Mouse (Mus musculus) monocyte, adult 5-6 weeks (primary cell): Measurements from ENCODE around the gene Sap25. TPM values are rescaled to one million over a fixed set of nuclear protein-coding genes. Genes with fewer than 3 reads are reported as not detected.

Source experiments
- ATAC-seq: fragments of 153-309, 156-312 bp; replicated peaks from 2 replicates; pipeline ENCODE4 v1.8.0; 2017; ENCODE audit warnings: mild to moderate bottlenecking; ENCODE audit not compliant: low TSS enrichment, insufficient number of reproducible peaks, severe bottlenecking, poor library complexity, low FRiP score
- total RNA-seq: library from RNA; stranded (forward); fragments of 200-1000, 200-491, 200-594 nt; gene quantifications from 3 replicates; pipeline ENCODE4 v1.2.3, GENCODE M21; 2017

Gene Sap25
- total RNA-seq, 1 experiment from 2014 or later = 21.8 TPM

DNA sequence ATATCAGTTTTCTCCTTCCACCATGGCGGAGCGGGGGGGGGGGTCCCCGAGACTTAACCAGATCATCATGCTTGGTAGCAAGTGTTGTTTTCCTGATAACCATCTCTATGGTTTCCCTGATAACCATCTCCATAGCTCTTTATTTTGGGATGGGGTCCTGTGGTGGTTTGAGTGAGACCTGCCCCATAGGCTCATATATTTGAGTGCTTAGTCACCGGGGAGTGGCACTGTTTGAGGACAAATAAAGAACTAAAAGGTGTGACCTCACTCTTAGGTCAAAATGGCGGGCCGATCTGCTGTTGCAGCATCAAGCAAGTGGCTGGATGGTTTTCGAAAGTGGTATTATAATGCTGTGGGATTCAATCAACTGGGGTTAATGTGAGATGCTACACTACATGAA, 25.8 kb upstream of the Sap25 start:
- ATAC-seq = no peak

DNA sequence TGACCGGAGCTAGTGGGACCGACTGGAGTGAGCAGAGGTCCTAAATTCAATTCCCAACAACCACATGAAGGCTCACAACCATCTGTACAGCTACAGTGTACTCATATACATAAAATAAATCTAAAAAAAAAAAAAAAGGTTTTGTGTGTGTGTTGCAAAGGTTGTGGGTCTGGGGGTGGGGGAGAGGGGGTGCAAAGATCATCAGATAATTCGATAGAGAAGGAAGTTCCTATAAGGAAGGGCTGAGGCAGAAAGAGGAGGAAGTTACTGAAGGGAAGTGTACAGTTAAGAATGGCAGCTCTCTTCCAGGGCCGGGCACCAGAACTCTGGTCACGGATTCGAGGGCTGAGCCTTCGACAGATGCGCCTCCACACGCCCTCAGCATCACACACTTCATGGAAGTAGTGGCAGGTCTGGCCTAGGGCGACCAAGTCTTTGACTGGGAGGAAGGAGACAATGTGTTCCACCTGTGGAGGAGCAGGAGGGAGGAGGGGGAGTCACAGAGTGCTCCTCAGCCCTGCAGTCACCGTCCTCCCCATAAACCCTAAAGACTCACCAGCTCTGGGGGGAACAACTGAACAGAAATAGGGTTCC, 17.1 kb upstream of the Sap25 start:
- ATAC-seq = peak; percentile 34

DNA sequence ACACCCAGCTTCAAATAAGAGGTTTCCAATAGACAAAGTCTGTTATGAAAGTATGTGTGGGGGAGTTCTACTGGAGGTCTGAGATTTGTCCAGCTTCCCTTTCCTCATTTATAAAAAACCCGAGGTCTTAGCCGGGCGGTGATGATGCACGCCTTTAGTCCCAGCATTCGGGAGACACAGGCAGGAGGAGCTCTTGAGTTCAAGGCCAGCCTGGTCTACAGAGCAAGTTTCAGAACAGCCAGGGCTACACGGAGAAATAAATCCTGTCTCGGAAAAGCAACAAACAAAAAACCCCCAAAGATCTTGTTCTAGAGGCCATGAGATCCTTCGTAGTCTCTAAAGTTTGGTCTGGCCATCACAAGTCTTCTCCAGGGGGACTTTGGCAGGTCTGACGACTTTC, 13.1 kb upstream of the Sap25 start:
- ATAC-seq = no peak

DNA sequence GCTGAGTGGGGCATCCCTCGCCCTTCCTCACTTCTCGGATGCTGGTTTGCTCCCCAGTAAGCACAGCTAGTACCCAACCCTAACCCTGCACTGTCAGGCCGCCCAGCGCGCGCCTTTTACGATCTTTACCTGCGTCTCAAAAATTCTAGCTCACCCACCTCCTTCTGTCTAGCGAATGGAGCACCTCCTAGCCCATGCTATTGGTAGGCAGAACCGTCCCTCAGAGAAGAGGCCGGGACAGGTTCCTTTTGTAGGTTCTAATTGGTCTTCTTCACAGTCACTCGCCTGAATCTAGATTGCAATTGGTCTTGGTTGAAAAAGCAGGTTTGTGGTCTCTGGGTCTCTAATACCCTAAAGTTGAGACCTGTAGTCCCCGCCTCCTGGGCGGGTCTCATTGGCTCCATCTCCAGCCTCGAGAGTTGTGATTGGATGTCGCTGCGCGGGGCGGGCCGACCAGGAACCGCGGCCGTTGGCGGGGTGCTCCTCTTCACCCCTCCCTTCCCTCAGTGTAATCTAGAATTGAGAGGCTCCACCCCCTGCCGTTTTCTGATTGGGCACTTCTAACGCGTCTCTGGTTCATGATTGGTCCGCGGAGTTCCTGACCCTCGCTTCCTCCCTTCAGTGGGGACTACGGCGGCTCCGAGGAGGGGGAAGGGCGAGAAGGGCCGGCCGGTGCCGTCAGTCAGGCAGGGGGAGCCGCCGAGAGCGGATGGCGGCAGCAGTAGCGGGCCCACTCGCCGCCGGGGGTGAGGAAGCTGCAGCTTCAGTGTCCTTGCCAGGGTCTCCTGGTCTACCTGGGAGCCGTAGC, 12.4 kb upstream of the Sap25 start, which contains the start of the genes Fbxo24, Lrch4 and Gm20605:
Fbxo24 (minus strand) TSS at position 505 of the 808 bp plus-strand sequence.
Lrch4 (plus strand) TSS at position 624 of the 808 bp plus-strand sequence.
Gm20605 (plus strand) TSS at position 678 of the 808 bp plus-strand sequence.
- ATAC-seq = peak; percentile 77

DNA sequence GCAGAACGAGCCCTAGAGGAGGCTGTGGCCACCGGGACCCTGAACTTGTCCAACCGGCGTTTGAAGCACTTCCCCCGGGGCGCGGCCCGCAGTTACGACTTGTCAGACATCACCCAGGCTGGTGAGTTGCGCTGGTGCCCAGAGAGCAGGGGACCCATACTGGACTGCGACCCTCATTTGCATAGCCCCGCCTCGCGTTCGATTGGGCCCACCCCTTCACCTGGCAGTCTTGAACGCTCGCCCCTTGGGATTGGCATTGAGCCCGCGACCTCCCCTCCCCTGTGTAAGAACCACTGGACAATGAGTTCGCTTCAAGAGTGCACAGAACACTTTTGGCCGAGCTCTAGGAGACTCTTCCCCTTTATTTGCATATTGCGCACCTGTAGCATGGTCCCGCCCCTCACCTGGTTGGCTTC, 11.8 kb upstream of the Sap25 start:
- no peak for ATAC-seq

DNA sequence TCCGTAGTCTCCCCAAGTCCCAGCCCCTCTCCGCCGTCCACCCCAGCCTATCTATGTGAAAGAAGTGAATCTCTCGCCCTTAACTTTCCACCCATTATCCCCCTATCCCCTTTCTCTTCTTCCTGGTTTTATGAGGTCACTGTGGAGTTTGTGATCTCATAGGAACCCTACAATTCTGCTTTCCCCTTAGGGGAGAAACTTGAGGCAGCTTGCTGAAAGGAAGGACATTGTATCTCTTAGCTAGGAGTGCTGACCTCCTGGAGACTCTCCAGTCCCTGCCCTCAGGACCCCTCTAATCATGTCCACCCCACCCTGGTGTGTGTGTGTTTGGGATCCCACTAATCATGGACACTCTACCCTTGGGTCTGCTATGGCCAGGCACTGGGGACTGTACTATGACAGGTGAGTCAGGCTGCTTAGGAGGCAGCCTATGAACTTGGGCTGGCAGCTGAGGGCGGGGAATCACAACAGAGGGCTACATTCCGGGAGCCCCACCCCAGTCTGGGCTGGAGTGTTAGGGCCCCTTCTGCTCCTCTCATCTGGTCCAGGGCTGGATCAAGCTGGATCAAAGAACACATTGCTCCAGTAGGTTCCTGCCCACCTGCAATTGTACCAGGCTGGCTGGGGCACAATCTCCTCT, 11.1 kb upstream of the Sap25 start:
- no peak for ATAC-seq

DNA sequence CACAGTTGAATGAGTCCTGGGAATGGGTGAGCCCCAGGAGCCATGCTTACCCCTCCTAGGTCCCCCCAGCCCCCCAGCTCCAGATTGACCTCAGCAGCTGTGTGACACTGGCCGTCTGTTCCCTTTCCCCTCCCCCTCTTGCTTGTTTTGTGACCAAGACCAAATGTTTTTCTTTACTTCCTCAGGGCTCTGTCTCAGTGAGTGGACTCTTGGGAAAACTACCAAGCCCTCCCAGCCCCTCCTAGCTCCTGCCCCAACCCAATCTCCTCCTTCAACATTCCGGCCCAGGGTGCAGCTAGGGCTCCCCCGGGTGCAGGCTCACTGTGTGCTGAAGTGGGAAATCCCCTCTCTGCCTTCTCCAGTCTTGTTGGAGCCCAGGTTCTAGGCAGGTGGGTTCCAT, 10.5 kb upstream of the Sap25 start:
- no peak for ATAC-seq

DNA sequence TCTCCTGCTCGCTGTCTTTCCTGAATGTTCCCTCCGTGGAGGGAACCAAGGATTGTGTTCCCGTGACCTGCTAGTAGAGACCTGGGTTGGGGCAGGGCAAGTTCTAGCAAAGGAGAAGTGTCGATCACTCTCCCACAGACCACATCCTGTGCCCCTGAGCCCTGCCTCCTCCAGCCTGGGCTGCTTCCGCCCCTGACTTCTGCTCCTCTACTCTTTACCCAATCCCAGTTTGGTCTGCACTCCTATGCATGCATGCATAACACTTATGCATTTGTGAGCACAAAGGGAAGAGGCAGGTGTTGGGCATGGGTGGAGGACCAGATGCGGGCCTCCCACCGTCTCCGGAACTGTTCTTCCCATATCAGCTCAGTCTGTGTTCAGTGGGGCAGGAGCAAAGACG, 10.0 kb upstream of the Sap25 start:
- peak; percentile 73 for ATAC-seq

DNA sequence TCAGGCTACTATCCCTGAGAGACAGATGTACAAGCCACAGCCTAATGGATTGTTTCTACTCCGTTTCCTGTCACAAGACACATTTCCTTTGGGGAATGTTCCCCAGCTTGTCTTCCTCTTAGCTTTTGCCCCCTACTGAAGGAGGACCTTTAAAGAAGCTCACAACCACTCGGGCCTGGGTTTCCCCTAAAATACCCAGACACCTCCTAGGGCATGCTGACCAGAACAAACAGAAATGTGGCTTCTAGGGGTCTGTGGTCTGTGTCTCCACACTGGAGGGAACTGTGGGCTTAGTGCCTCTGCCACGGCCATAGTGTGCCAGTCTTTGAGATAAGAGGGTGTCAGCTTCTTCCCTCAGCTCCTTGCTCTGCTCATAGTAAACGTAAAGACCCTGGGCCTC, 9.5 kb upstream of the Sap25 start:
- no peak for ATAC-seq

DNA sequence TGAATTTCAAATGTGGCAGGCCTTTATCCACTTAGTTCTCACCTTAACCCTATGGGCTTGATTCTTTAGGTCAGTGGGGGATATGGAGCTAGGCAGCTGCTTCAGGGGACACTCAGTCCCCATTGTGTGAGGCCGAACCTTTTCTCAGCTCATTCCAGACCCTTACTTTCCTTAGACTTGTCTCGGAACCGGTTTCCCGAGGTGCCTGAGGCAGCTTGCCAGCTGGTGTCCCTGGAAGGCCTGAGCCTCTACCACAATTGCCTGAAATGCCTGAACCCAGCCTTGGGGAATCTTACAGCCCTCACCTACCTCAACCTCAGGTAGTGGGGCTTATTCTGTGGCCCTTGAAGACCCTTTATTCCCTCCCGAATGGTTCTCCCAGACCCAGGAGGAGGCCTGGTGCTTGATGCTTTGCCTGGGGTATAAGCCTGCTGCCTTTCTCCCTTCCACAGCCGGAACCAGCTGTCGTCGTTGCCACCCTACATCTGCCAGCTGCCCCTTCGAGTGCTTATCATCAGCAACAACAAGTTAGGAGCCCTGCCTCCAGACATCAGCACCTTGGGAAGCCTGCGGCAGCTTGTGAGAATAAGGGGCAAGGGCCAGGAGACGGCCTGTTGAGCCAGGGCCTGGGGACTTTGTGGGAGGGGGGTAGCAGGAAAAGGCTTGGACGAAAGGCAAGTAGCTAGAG, 7.6 kb upstream of the Sap25 start:
- ATAC-seq = no peak

DNA sequence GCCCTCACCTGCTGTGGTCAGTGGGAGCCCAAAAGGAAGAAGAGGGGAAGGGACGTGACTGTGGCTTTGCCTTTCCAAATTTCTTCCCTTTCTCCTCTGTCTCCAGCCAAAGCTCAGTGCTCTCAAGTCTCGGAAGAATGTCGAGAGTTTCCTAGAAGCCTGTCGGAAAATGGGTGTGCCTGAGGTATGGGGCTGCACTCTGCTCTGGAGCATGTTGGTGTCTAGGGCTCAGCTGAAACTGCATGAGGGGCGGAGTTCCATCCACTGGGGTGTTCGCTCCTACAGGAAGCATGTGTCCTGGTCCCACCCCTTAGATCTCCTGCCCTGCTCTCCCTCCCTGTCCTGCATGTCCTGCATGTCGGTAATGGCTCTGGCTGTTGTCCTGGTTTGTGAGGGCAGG, 1.7 kb upstream of the Sap25 start:
- no peak for ATAC-seq

DNA sequence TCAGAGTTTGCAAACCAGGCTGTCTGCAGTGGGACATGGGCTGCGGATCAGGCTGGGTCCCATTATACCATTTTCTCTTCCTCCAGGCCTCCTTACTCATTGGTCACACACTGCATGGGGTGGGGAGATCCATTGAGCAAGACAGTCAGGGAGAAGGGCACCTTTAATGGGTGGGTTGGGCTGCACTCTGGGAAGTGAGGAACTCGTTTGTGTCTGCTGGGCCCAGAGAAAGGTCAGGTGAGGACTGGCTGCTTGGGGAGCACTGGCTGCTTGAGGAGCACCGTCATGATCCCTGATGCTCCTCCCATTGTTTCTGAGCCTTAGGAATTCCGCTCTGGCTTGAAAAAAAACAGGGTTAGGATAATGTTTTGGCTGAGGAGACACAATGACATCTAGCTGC, 1.8 kb downstream of the Sap25 start:
- no peak for ATAC-seq

DNA sequence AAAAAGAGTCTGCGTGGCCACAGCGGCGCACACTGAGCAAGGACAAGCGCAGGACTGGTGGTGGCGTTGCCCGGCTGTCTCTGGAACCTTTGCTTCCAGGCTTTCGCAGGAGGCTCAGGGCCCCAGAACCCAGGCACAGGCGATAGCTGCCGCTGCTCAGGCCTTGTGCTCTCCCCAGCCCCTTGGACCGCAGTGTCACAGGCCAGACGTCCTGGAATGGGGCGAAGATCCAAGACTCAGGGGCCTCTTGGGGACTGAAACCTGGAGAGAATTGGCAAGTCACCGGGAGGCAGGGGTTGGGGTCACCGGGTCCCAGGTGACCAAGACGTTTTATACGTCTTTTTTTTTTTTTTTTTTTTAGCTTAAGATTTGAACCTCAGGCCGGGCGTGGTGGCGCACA, 3.4 kb downstream of the Sap25 start:
- ATAC-seq = no peak

DNA sequence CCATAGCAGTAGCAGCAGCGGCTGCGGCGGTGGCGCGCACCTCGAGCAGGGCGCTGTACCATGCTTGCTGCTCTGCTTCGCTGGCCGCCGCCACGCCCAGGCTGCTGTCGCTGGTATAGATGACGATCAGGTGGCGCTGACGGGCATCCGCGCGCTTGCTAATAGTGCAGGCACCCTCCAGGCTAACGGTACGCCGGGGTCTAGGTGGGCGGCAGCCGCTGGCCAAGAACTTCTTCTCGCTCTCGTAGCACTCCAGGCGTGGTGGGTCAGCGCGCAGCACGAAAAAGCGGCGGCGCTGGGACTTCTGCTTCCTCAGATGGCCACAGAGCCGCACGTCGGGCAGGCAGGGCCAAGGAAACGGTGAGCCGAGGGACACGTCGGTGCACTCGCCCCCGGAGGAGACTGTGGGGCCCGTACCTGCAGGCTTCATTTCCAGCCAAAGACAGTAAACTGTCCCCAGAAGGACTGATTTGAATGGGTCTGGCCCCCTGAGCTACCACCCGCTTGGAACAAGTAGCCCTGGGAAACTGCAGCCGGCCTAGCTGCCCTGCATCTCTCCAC, 4.0 kb downstream of the Sap25 start:
- 0 out of 2 replicates have a peak, but pooled peaks have one; percentile 12 for ATAC-seq

DNA sequence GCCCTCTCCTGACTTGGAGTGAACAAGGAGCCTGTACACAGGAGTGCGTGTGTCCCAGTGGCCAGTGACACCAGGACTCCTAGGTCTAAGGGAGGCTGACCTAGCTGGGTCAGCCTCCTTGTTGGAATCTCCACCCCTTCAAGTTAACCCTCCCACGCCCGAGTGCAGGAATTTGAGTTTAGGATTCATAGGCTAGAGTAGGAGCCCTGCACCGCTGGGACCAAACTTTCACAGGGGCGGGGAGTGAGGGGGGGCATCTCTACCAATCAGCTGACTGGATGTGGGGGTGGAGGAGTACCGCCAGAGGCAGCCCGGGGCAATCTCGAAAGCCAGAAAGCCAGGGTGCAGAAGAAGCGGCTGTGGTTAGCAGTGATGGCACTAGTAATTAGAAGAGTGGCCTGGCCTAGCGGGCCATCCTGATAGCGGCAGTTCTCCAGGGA, 4.5 kb downstream of the Sap25 start, which contains the start of gene Irs3:
Irs3 (minus strand) TSS at position 63 of the 440 bp plus-strand sequence.
- no peak for ATAC-seq

DNA sequence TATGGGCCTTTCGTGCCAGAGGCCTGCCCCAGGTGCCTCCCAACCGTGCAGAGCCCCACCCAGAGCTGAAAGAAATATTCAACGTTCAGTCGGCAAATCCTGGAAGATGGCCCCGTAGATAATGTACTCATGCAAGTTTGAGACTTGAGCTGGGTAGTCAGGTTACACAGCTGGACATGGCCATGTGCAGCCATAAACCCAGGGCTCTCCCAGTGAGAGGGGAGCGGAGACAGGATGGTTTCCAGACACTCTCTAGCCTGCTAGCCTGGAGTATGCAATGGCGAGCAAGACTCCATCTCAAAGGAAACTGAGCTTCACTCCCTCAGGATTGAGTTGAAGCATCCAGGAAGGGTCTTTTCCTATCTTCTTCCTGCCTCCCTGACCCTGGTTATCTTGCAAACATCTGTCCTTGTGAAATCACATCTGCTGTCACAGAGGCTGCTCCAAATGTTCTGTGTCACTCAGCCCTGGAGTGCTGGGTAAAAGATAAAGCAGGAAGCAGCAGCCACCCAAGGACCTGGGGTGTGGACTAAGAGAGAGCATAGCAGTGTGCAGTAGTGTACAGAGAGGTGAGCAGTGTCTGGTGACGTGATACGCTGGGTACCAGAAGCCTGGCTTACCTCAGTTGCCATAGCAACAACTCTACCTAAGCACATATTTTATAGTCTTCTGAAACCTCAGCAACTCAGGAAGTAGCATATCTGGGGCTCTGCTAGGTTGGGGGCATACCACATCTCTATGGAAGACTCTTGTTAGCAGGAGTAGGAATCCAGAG, 6.9 kb downstream of the Sap25 start:
- no peak for ATAC-seq

DNA sequence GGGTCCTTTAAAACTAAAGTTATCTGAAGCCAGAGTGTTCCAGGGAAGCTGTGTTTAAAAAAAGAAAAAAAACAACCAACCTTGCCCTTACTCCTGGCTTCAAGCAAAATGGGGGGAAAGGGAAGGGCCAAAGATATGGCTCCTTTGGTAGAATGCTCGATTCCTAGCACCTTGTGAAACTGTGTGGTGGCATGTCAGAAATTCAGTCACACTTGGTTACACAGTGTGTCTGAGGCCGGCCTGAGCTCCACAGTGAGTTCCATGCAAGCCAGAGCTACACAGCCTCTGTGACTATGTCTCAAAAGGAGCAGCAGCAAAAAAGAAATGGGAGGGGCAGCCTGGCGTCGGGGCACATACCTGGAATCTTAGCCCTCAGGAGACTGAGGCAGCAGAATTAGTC, 8.1 kb downstream of the Sap25 start:
- no peak for ATAC-seq
